Mouse (Mus musculus): ENCODE measurements around the gene Qrfp.

DNA sequence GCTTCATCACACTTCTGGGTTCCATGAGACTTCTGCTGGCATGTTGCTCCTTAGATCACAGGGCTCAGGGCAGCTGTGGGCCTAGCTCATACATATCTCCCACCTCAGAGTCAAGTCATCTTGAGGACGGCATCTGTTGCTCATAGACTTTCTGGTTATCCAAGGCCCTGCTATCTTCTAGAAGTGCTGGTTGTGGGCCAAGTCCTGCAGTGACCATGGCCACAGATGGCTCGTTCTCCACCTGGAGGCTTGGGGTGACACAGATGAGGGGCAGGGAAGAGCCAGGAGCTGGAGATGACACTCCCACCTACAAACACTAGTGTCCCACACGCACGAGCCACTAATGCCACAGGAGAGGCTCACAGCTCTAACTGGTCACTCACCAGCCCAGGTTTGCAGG lies 3.3 kb upstream of the Qrfp start:
- TF ChIP-seq CTCF (IDR thresholded peaks at IDR 0.05; ENCODE audit: borderline replicate concordance, insufficient read depth, low read depth, low read length) (no peak), POLR2A (IDR thresholded peaks at IDR 0.05; ENCODE audit: borderline replicate concordance, insufficient read depth, low read length) (no peak)

Data from cerebellum, adult 2 months (tissue).